In genomic region chr7:16876608-16877007, GRCm38 (mm10) we compare ENCODE assay signal across 8 mouse cellular contexts. TPM values are rescaled to one million over a fixed set of nuclear protein-coding genes. Genes with fewer than 3 reads are reported as not detected.
DNase-seq lines count a peak whose midpoint lies in the region; ATAC-seq lines count a peak whose summit lies in the region.

No protein-coding gene starts in this region.

- H3K9ac ChIP-seq in limb, embryonic 13.5 days = peak overlapping the region; percentile 93
- peak overlapping the region; percentile 81 for H3K9ac ChIP-seq in neural tube, embryonic 14.5 days (replicated peaks; ENCODE audit: low read depth, low read length)

- H3K4me2 ChIP-seq in limb, embryonic 13.5 days (replicated peaks) = peak overlapping the region; percentile 91
- peak overlapping the region; percentile 81 for H3K4me2 ChIP-seq in neural tube, embryonic 14.5 days (ENCODE audit: low read depth, low read length)

- peaks cover 35% of the 10 kb centered on the region for H3K36me3 ChIP-seq in heart, embryonic 10.5 days
- H3K36me3 ChIP-seq in limb, embryonic 13.5 days = peaks cover 33% of the 10 kb centered on the region
- H3K36me3 ChIP-seq in neural tube, embryonic 14.5 days (ENCODE audit: control insufficient read depth, insufficient read depth, low read length) = peaks cover 2% of the 10 kb centered on the region

- peaks cover 30% of the 10 kb centered on the region for H3K4me1 ChIP-seq in heart, embryonic 10.5 days
- peaks cover 34% of the 10 kb centered on the region for H3K4me1 ChIP-seq in limb, embryonic 13.5 days
- peaks cover 14% of the 10 kb centered on the region for H3K4me1 ChIP-seq in neural tube, embryonic 14.5 days (ENCODE audit: control insufficient read depth, insufficient read depth, low read length)

- ATAC-seq in granulocyte monocyte progenitor cell, adult 5-6 weeks (replicated peaks; ENCODE audit: poor library complexity, severe bottlenecking) = peak; percentile 10
- peak; percentile 16 for ATAC-seq in limb, embryonic 13.5 days (ENCODE audit: low FRiP score, low read depth)
- no peak for ATAC-seq in neural tube, embryonic 14.5 days (ENCODE audit: low read depth)
- no peak for ATAC-seq in erythroblast, adult 5-6 weeks (replicated peaks; ENCODE audit: low FRiP score, poor library complexity, severe bottlenecking)

- no peaks in the 10 kb centered on the region for H3K27me3 ChIP-seq in heart, embryonic 10.5 days (ENCODE audit: insufficient read depth, poor library complexity, severe bottlenecking)
- no peaks in the 10 kb centered on the region for H3K27me3 ChIP-seq in limb, embryonic 13.5 days
- no peaks in the 10 kb centered on the region for H3K27me3 ChIP-seq in neural tube, embryonic 14.5 days (ENCODE audit: control insufficient read depth, insufficient read depth, low read length)

- WGBS in heart, embryonic 10.5 days = 4% methylated on average over 13 of the region's 13 CpGs
- WGBS in limb, embryonic 13.5 days = 0% methylated on average over 12 of the region's 13 CpGs
- 9% methylated on average over 12 of the region's 13 CpGs for WGBS in neural tube, embryonic 14.5 days

- H3K9me3 ChIP-seq in heart, embryonic 10.5 days = no peaks in the 10 kb centered on the region
- H3K9me3 ChIP-seq in limb, embryonic 13.5 days = no peaks in the 10 kb centered on the region
- no peaks in the 10 kb centered on the region for H3K9me3 ChIP-seq in neural tube, embryonic 14.5 days (ENCODE audit: control insufficient read depth, low read length)

- DNase-seq in heart, embryonic 10.5 days (ENCODE audit: low spot score) = peak; percentile 85
- no peak for DNase-seq in heart, adult 9 months (ENCODE audit: low spot score in 2 of 2)
- DNase-seq in ZHBTc4 (ENCODE audit: low read depth, low spot score) = peak; percentile 65
- no peak for DNase-seq in spleen, postnatal 14 days (ENCODE audit: low spot score in 2 of 2)

- peak overlapping the region; percentile 84 for H3K4me3 ChIP-seq in heart, embryonic 10.5 days
- peak overlapping the region; percentile 94 for H3K4me3 ChIP-seq in limb, embryonic 13.5 days
- H3K4me3 ChIP-seq in neural tube, embryonic 14.5 days (ENCODE audit: low read depth, low read length) = peak overlapping the region; percentile 70

- peak overlapping the region; percentile 96 for H3K27ac ChIP-seq in heart, embryonic 10.5 days
- peak overlapping the region; percentile 93 for H3K27ac ChIP-seq in limb, embryonic 13.5 days
- H3K27ac ChIP-seq in neural tube, embryonic 14.5 days (ENCODE audit: low read depth, low read length) = no peak overlapping the region

RNA-seq across cellular contexts. Expression of gene Dact3, which starts 1.5 kb away (rescaled TPM):
- 5.0 and 7.2 TPM in 2 replicates for polyA plus RNA-seq in heart, embryonic 10.5 days (2016; fragmentation: Nextera tagmentation; extraction: Ambion mirVana)
- total RNA-seq in granulocyte monocyte progenitor cell, adult 5-6 weeks (2014; fragmentation: Nextera tagmentation) = not detected in 2 replicates
- total RNA-seq in granulocyte monocyte progenitor cell, adult 5-6 weeks (2017) = 0.31 and 0.69 TPM in 2 replicates
- polyA plus RNA-seq in limb, embryonic 13.5 days (2015; fragmentation: Nextera tagmentation; extraction: Ambion mirVana) = 5.1 and 6.1 TPM in 2 replicates
- 5.8 and 6.1 TPM in 2 replicates for polyA plus RNA-seq in neural tube, embryonic 14.5 days (2014; fragmentation: Nextera tagmentation; extraction: Ambion mirVana)
- not detected in 2 replicates for total RNA-seq in erythroblast, adult 5-6 weeks (2015; ENCODE audit: low replicate concordance)
- not detected in 2 replicates for total RNA-seq in erythroblast, adult 5-6 weeks (2017; ENCODE audit: low replicate concordance)

RNA-seq across cellular contexts. Expression of gene Gng8, which starts 15.0 kb away (rescaled TPM):
- polyA plus RNA-seq in heart, embryonic 10.5 days (2016; fragmentation: Nextera tagmentation; extraction: Ambion mirVana) = 3.0 and 6.3 TPM in 2 replicates
- not detected in 2 replicates for total RNA-seq in granulocyte monocyte progenitor cell, adult 5-6 weeks (2014; fragmentation: Nextera tagmentation)
- total RNA-seq in granulocyte monocyte progenitor cell, adult 5-6 weeks (2017) = 0.26 and 0.62 TPM in 2 replicates
- polyA plus RNA-seq in limb, embryonic 13.5 days (2015; fragmentation: Nextera tagmentation; extraction: Ambion mirVana) = 15.4 and 16.0 TPM in 2 replicates
- 0.39 and 9.8 TPM in 2 replicates for polyA plus RNA-seq in neural tube, embryonic 14.5 days (2014; fragmentation: Nextera tagmentation; extraction: Ambion mirVana)
- total RNA-seq in erythroblast, adult 5-6 weeks (2015; ENCODE audit: low replicate concordance) = not detected in 2 replicates
- total RNA-seq in erythroblast, adult 5-6 weeks (2017; ENCODE audit: low replicate concordance) = not detected in 2 replicates

RNA-seq across cellular contexts. Expression of gene Ptgir, which starts 29.7 kb away (rescaled TPM):
- 0.15 and 0.51 TPM in 2 replicates for polyA plus RNA-seq in heart, embryonic 10.5 days (2016; fragmentation: Nextera tagmentation; extraction: Ambion mirVana)
- 1.1 and 1.2 TPM in 2 replicates for total RNA-seq in granulocyte monocyte progenitor cell, adult 5-6 weeks (2014; fragmentation: Nextera tagmentation)
- 2.2 and 2.6 TPM in 2 replicates for total RNA-seq in granulocyte monocyte progenitor cell, adult 5-6 weeks (2017)
- polyA plus RNA-seq in limb, embryonic 13.5 days (2015; fragmentation: Nextera tagmentation; extraction: Ambion mirVana) = 2.0 TPM in 2 replicates
- 1.2 TPM in 1 of 2 replicates, not detected in the other for polyA plus RNA-seq in neural tube, embryonic 14.5 days (2014; fragmentation: Nextera tagmentation; extraction: Ambion mirVana)
- 1.3 and 6.7 TPM in 2 replicates for total RNA-seq in erythroblast, adult 5-6 weeks (2015; ENCODE audit: low replicate concordance)
- 1.5 and 1.8 TPM in 2 replicates for total RNA-seq in erythroblast, adult 5-6 weeks (2017; ENCODE audit: low replicate concordance)

RNA-seq across cellular contexts. Expression of gene Prkd2, which starts 33.9 kb away (rescaled TPM):
- polyA plus RNA-seq in heart, embryonic 10.5 days (2016; fragmentation: Nextera tagmentation; extraction: Ambion mirVana) = 8.9 and 9.4 TPM in 2 replicates
- 9.6 and 14.6 TPM in 2 replicates for total RNA-seq in granulocyte monocyte progenitor cell, adult 5-6 weeks (2014; fragmentation: Nextera tagmentation)
- 3.4 and 11.9 TPM in 2 replicates for total RNA-seq in granulocyte monocyte progenitor cell, adult 5-6 weeks (2017)
- 20.8 and 20.9 TPM in 2 replicates for polyA plus RNA-seq in limb, embryonic 13.5 days (2015; fragmentation: Nextera tagmentation; extraction: Ambion mirVana)
- polyA plus RNA-seq in neural tube, embryonic 14.5 days (2014; fragmentation: Nextera tagmentation; extraction: Ambion mirVana) = 4.5 and 7.4 TPM in 2 replicates
- total RNA-seq in erythroblast, adult 5-6 weeks (2015; ENCODE audit: low replicate concordance) = 4.6 and 18.8 TPM in 2 replicates
- total RNA-seq in erythroblast, adult 5-6 weeks (2017; ENCODE audit: low replicate concordance) = 2.5 and 5.1 TPM in 2 replicates

RNA-seq across cellular contexts. Expression of gene Calm3, which starts 47.3 kb away (rescaled TPM):
- polyA plus RNA-seq in heart, embryonic 10.5 days (2016; fragmentation: Nextera tagmentation; extraction: Ambion mirVana) = 114 and 117 TPM in 2 replicates
- total RNA-seq in granulocyte monocyte progenitor cell, adult 5-6 weeks (2014; fragmentation: Nextera tagmentation) = 188 and 246 TPM in 2 replicates
- 463 and 465 TPM in 2 replicates for total RNA-seq in granulocyte monocyte progenitor cell, adult 5-6 weeks (2017)
- polyA plus RNA-seq in limb, embryonic 13.5 days (2015; fragmentation: Nextera tagmentation; extraction: Ambion mirVana) = 103 and 115 TPM in 2 replicates
- 412 and 503 TPM in 2 replicates for polyA plus RNA-seq in neural tube, embryonic 14.5 days (2014; fragmentation: Nextera tagmentation; extraction: Ambion mirVana)
- total RNA-seq in erythroblast, adult 5-6 weeks (2015; ENCODE audit: low replicate concordance) = 41.1 and 44.1 TPM in 2 replicates
- total RNA-seq in erythroblast, adult 5-6 weeks (2017; ENCODE audit: low replicate concordance) = 157 and 162 TPM in 2 replicates

Comparison
In these comparisons a context has a peak if more than half of its experiments do, and no peak if none do; other contexts are left out.
1. DNase-seq: peak in heart, embryonic 10.5 days (single experiment) and ZHBTc4 (single experiment); none in heart, adult 9 months (0 of 2) and spleen, postnatal 14 days (0 of 2).
2. ATAC-seq: peak in granulocyte monocyte progenitor cell, adult 5-6 weeks (single experiment) and limb, embryonic 13.5 days (single experiment); none in neural tube, embryonic 14.5 days (single experiment) and erythroblast, adult 5-6 weeks (single experiment).
3. Peak in every context shown above with its lines, with median percentiles within 50 percentile points of each other: H3K4me3 ChIP-seq.